Mouse (Mus musculus) ES-Bruce4 (cell line): Measurements from ENCODE around the gene Obp2b. TPM values are rescaled to one million over a fixed set of nuclear protein-coding genes. Genes with fewer than 3 reads are reported as not detected.

Experiments used
- H3K27ac ChIP-seq: 2 replicates; pipeline ENCODE4 v1.5.1; 2012; ENCODE audit warnings: low read length, inconsistent platforms; ENCODE audit not compliant: insufficient read depth
- H3K27me3 ChIP-seq: 2 replicates; pipeline ENCODE4 v1.6.1; 2012; ENCODE audit warnings: mild to moderate bottlenecking, low read length, inconsistent platforms; ENCODE audit not compliant: control insufficient read depth, poor library complexity, insufficient read depth, severe bottlenecking
- H3K36me3 ChIP-seq: 2 replicates; pipeline ENCODE4 v1.6.1; 2012; ENCODE audit warnings: inconsistent platforms, mild to moderate bottlenecking, low read length, moderate library complexity; ENCODE audit not compliant: control insufficient read depth, poor library complexity, insufficient read depth, severe bottlenecking
- H3K4me1 ChIP-seq: one replicate; pipeline ENCODE4 v1.8.1; 2011; ENCODE audit warnings: low read length; ENCODE audit not compliant: control insufficient read depth, insufficient read depth
- H3K4me3 ChIP-seq: 2 replicates; pipeline ENCODE4 v1.5.1; 2011; ENCODE audit warnings: low read depth, mild to moderate bottlenecking, low read length
- H3K9ac ChIP-seq: 2 replicates; pipeline ENCODE4 v1.6.1; 2012; ENCODE audit warnings: low read depth, mild to moderate bottlenecking, inconsistent platforms; ENCODE audit not compliant: poor library complexity, severe bottlenecking
- H3K9me3 ChIP-seq: replicated peaks from 2 replicates; pipeline ENCODE4 v1.6.1; 2012; ENCODE audit warnings: mild to moderate bottlenecking, low read length, inconsistent platforms; ENCODE audit not compliant: control insufficient read depth, poor library complexity, insufficient read depth, severe bottlenecking
- CTCF ChIP-seq: IDR thresholded peaks from one replicate; pipeline ENCODE4 v1.8.1; 2011; ENCODE audit warnings: low read depth, low read length
- EP300 ChIP-seq: IDR thresholded peaks from 2 replicates; pipeline ENCODE4 v1.6.1; 2011; ENCODE audit warnings: low read depth, low read length; ENCODE audit not compliant: insufficient read depth
- POLR2A ChIP-seq: IDR thresholded peaks from one replicate; pipeline ENCODE4 v1.8.1; 2011; ENCODE audit warnings: low read length; ENCODE audit not compliant: insufficient read depth
- polyA plus RNA-seq: library from polyadenylated mRNA; stranded (reverse); fragments of >200 nt; gene quantifications from 2 replicates; pipeline ENCODE4 v1.2.4, GENCODE M21; 2011; ENCODE audit warnings: low read depth; ENCODE audit not compliant: missing spikeins, insufficient read depth, insufficient read length

Gene Obp2b
- polyA plus RNA-seq, 1 experiment = not detected

- H3K9ac ChIP-seq = no peak overlapping the region
- no peaks in the 10 kb centered on the region for H3K9me3 ChIP-seq
- no peaks in the 10 kb centered on the region for H3K4me1 ChIP-seq
- no peak overlapping the region for H3K4me3 ChIP-seq
- H3K36me3 ChIP-seq = no peaks in the 10 kb centered on the region
- H3K27ac ChIP-seq = no peak overlapping the region
- H3K27me3 ChIP-seq = no peaks in the 10 kb centered on the region
- TF ChIP-seq EP300 = no peak
- no peak for TF ChIP-seq POLR2A
- TF ChIP-seq CTCF = no peak
Measured at GRCm38 (mm10) chr2:25773507-25773906, 36.7 kb downstream of the Obp2b start.

GRCm38 (mm10) chr2:25774640-25775039 lies 37.8 kb downstream of the Obp2b start:
- H3K36me3 ChIP-seq = no peaks in the 10 kb centered on the region
- H3K4me1 ChIP-seq = no peaks in the 10 kb centered on the region
- no peaks in the 10 kb centered on the region for H3K27me3 ChIP-seq
- no peaks in the 10 kb centered on the region for H3K9me3 ChIP-seq
- H3K27ac ChIP-seq = no peak overlapping the region
- H3K4me3 ChIP-seq = no peak overlapping the region
- TF ChIP-seq EP300 = no peak
- no peak for TF ChIP-seq POLR2A
- TF ChIP-seq CTCF = no peak
- H3K9ac ChIP-seq = no peak overlapping the region

GRCm38 (mm10) chr2:25775991-25776390 lies 39.2 kb downstream of the Obp2b start:
- Histone ChIP-seq H3K27ac (no peak overlapping the region), H3K4me1 (no peaks in the 10 kb centered on the region), H3K9ac (no peak overlapping the region), H3K36me3 (no peaks in the 10 kb centered on the region), H3K27me3 (no peaks in the 10 kb centered on the region), H3K9me3 (no peaks in the 10 kb centered on the region), H3K4me3 (no peak overlapping the region)
- TF ChIP-seq EP300 (no peak), POLR2A (no peak), CTCF (no peak)

GRCm38 (mm10) chr2:25776717-25777116 lies 39.9 kb downstream of the Obp2b start, which contains the start of gene Lcn11:
Gene Lcn11 (plus strand): TSS chr2:25777017.
- no peaks in the 10 kb centered on the region for H3K36me3 ChIP-seq
- TF ChIP-seq CTCF = no peak
- TF ChIP-seq POLR2A = no peak
- TF ChIP-seq EP300 = no peak
- no peak within 1 kb of the TSS for H3K4me3 ChIP-seq
- no peak within 1 kb of the TSS for H3K9ac ChIP-seq
- no peak within 1 kb of the TSS for H3K27ac ChIP-seq
- no peaks in the 10 kb centered on the region for H3K4me1 ChIP-seq
- no peaks in the 10 kb centered on the region for H3K9me3 ChIP-seq
- H3K27me3 ChIP-seq = no peaks in the 10 kb centered on the region

GRCm38 (mm10) chr2:25779076-25779475 lies 42.3 kb downstream of the Obp2b start:
- Histone ChIP-seq H3K27me3 (no peaks in the 10 kb centered on the region), H3K27ac (no peak overlapping the region), H3K4me1 (no peaks in the 10 kb centered on the region), H3K9ac (no peak overlapping the region), H3K9me3 (no peaks in the 10 kb centered on the region), H3K4me3 (no peak overlapping the region), H3K36me3 (no peaks in the 10 kb centered on the region)
- no peak for TF ChIP-seq CTCF
- no peak for TF ChIP-seq EP300
- no peak for TF ChIP-seq POLR2A

GRCm38 (mm10) chr2:25780921-25781320 lies 44.1 kb downstream of the Obp2b start:
- TF ChIP-seq CTCF = no peak
- no peak for TF ChIP-seq POLR2A
- no peak for TF ChIP-seq EP300
- Histone ChIP-seq H3K9ac (no peak overlapping the region), H3K27ac (no peak overlapping the region), H3K9me3 (no peaks in the 10 kb centered on the region), H3K27me3 (no peaks in the 10 kb centered on the region), H3K4me1 (no peaks in the 10 kb centered on the region), H3K4me3 (no peak overlapping the region), H3K36me3 (no peaks in the 10 kb centered on the region)
